Mouse (Mus musculus) megakaryocyte, adult 5-6 weeks (primary cell): ENCODE measurements around the gene Guca2a. TPM values are rescaled to one million over a fixed set of nuclear protein-coding genes. Genes with fewer than 3 reads are reported as not detected.

Experiments
- total RNA-seq, 2 experiments: library from RNA; stranded (forward) in 1 of 2; stranded (reverse) in 1 of 2; fragments of 153-499, 151-499 nt in 1 of 2; fragments of 221-1000, 200-1000 nt in 1 of 2; gene quantifications; 2 replicates each; pipeline versions ENCODE4 v1.2.3 to v1.2.4; 2015 to 2017

Guca2a gene
- total RNA-seq, 2 experiments from 2014 or later = not detected

Other genes with a start within 250 kb of the Guca2a start
- gene Ccdc30, start 222.2 kb upstream of the Guca2a start, total RNA-seq (2015) = 0.07 TPM in 1 of 2 replicates, not detected in the other
- gene Ccdc30, start 222.2 kb upstream of the Guca2a start, total RNA-seq (2017) = not detected in 2 replicates
- 8.0 and 8.6 TPM in 2 replicates for gene Ppcs, start 215.3 kb upstream of the Guca2a start, total RNA-seq (2015)
- gene Ppcs, start 215.3 kb upstream of the Guca2a start, total RNA-seq (2017) = 7.2 and 7.6 TPM in 2 replicates
- not detected in 2 replicates for gene Zmynd12, start 214.9 kb upstream of the Guca2a start, total RNA-seq (2015)
- gene Zmynd12, start 214.9 kb upstream of the Guca2a start, total RNA-seq (2017) = not detected in 2 replicates
- not detected in 2 replicates for gene Rimkla, start 145.1 kb upstream of the Guca2a start, total RNA-seq (2015)
- not detected in 2 replicates for gene Rimkla, start 145.1 kb upstream of the Guca2a start, total RNA-seq (2017)
- 21.3 and 31.6 TPM in 2 replicates for gene Foxj3, start 100.7 kb upstream of the Guca2a start, total RNA-seq (2015)
- 13.4 and 15.4 TPM in 2 replicates for gene Foxj3, start 100.7 kb upstream of the Guca2a start, total RNA-seq (2017)
- gene Frg2f1, start 98.2 kb upstream of the Guca2a start, total RNA-seq (2015) = 0.69 and 1.6 TPM in 2 replicates
- 0.28 and 0.59 TPM in 2 replicates for gene Frg2f1, start 98.2 kb upstream of the Guca2a start, total RNA-seq (2017)
- not detected in 2 replicates for gene Guca2b, start 21.2 kb downstream of the Guca2a start, total RNA-seq (2015)
- gene Guca2b, start 21.2 kb downstream of the Guca2a start, total RNA-seq (2017) = not detected in 2 replicates
- 16.6 and 16.9 TPM in 2 replicates for gene Hivep3, start 96.1 kb downstream of the Guca2a start, total RNA-seq (2015)
- gene Hivep3, start 96.1 kb downstream of the Guca2a start, total RNA-seq (2017) = 4.3 and 6.7 TPM in 2 replicates